Mouse (Mus musculus): ENCODE measurements around the gene Errfi1.

GRCm38 (mm10) chr4:150907099-150907498 lies 53.4 kb downstream of the Errfi1 start:
- no peak for TF ChIP-seq CTCF (conservative IDR thresholded peaks at IDR 0.05; ENCODE audit: low read length)
- no peak for TF ChIP-seq POU5F1 (IDR thresholded peaks at IDR 0.05; ENCODE audit: borderline replicate concordance, low read length)

Measured in E14TG2a.4 (cell line).